Mouse (Mus musculus): ENCODE data around the gene Rnf10. TPM values are rescaled to one million over a fixed set of nuclear protein-coding genes. Genes with fewer than 3 reads are reported as not detected.
"Not testable (repeated sequence)": the region's sequence is repeated elsewhere in the genome, so short reads cannot be mapped to it uniquely, and the experiment has no call there.

Gene Rnf10
- polyA plus RNA-seq, 1 experiment: 240 TPM

- Histone ChIP-seq H3K4me3 (ENCODE audit: control insufficient read depth, low read depth, low read length) (peak overlapping the region; percentile 85), H3K27ac (ENCODE audit: control insufficient read depth, insufficient read depth, low read depth, low read length) (peak overlapping the region; percentile 76), H3K36me3 (ENCODE audit: control insufficient read depth, insufficient read depth, low read length) (no peaks in the 10 kb centered on the region; the same call in 1 of the 2 replicates), H3K27me3 (ENCODE audit: control insufficient read depth, insufficient read depth, low read length) (no peaks in the 10 kb centered on the region), H3K4me1 (ENCODE audit: control insufficient read depth, insufficient read depth, low read length) (no peaks in the 10 kb centered on the region; the same call in none of the 2 replicates)
- no peak for TF ChIP-seq CTCF (IDR thresholded peaks at IDR 0.05; ENCODE audit: control insufficient read depth, insufficient read depth, insufficient replicate concordance, low read depth, low read length)
- no peak for TF ChIP-seq POLR2A (IDR thresholded peaks at IDR 0.05; ENCODE audit: control insufficient read depth, low read depth, low read length)
Measured at GRCm38 (mm10) chr5:115312354-115312753, 39.7 kb upstream of the Rnf10 start.

- peak overlapping the region; percentile 82 for H3K4me3 ChIP-seq (ENCODE audit: control insufficient read depth, low read depth, low read length)
- not testable (repeated sequence) for H3K27ac ChIP-seq (ENCODE audit: control insufficient read depth, insufficient read depth, low read depth, low read length); H3K27me3 ChIP-seq (ENCODE audit: control insufficient read depth, insufficient read depth, low read length)
Measured at GRCm38 (mm10) chr5:115302190-115302589, 29.5 kb upstream of the Rnf10 start.

GRCm38 (mm10) chr5:115301615-115302014 is 28.9 kb upstream of the Rnf10 start:
- H3K4me1 ChIP-seq (ENCODE audit: control insufficient read depth, insufficient read depth, low read length): peaks cover 9% of the 10 kb centered on the region
- peaks cover 8% of the 10 kb centered on the region for H3K36me3 ChIP-seq (ENCODE audit: control insufficient read depth, insufficient read depth, low read length)
- peak overlapping the region; percentile 100 for H3K4me3 ChIP-seq (ENCODE audit: control insufficient read depth, low read depth, low read length)
- no peaks in the 10 kb centered on the region for H3K27me3 ChIP-seq (ENCODE audit: control insufficient read depth, insufficient read depth, low read length)
- peak overlapping the region; percentile 73 for H3K27ac ChIP-seq (ENCODE audit: control insufficient read depth, insufficient read depth, low read depth, low read length)
- TF ChIP-seq POLR2A (IDR thresholded peaks at IDR 0.05; ENCODE audit: control insufficient read depth, low read depth, low read length) (no peak), CTCF (IDR thresholded peaks at IDR 0.05; ENCODE audit: control insufficient read depth, insufficient read depth, insufficient replicate concordance, low read depth, low read length) (no peak)

More at GRCm38 (mm10) chr5:115302190-115302589, 29.5 kb upstream of the Rnf10 start:
- not testable (repeated sequence) for H3K4me1 ChIP-seq (ENCODE audit: control insufficient read depth, insufficient read depth, low read length); H3K36me3 ChIP-seq (ENCODE audit: control insufficient read depth, insufficient read depth, low read length)

- peaks cover 8% of the 10 kb centered on the region for H3K36me3 ChIP-seq (ENCODE audit: control insufficient read depth, insufficient read depth, low read length)
- H3K4me3 ChIP-seq (ENCODE audit: control insufficient read depth, low read depth, low read length): peak within 1 kb of the TSS; percentile 100
- no peaks in the 10 kb centered on the region for H3K27me3 ChIP-seq (ENCODE audit: control insufficient read depth, insufficient read depth, low read length)
- TF ChIP-seq CTCF (IDR thresholded peaks at IDR 0.05; ENCODE audit: control insufficient read depth, insufficient read depth, insufficient replicate concordance, low read depth, low read length): peak; percentile 28; the same call in 1 of the 2 replicates
- TF ChIP-seq POLR2A (IDR thresholded peaks at IDR 0.05; ENCODE audit: control insufficient read depth, low read depth, low read length): peak; percentile 84
- H3K27ac ChIP-seq (ENCODE audit: control insufficient read depth, insufficient read depth, low read depth, low read length): peak within 1 kb of the TSS; percentile 97
- H3K4me1 ChIP-seq (ENCODE audit: control insufficient read depth, insufficient read depth, low read length): peaks cover 9% of the 10 kb centered on the region
Measured at GRCm38 (mm10) chr5:115300792-115301614, 28.3 kb upstream of the Rnf10 start, which contains the start of gene Dynll1. Gene Dynll1, minus strand, starts transcription at chr5:115300999.

GRCm38 (mm10) chr5:115300035-115300744 is 27.5 kb upstream of the Rnf10 start:
- Histone ChIP-seq H3K27ac (ENCODE audit: control insufficient read depth, insufficient read depth, low read depth, low read length) (peak overlapping the region; percentile 97), H3K36me3 (ENCODE audit: control insufficient read depth, insufficient read depth, low read length) (peaks cover 8% of the 10 kb centered on the region), H3K4me3 (ENCODE audit: control insufficient read depth, low read depth, low read length) (peak overlapping the region; percentile 100), H3K27me3 (ENCODE audit: control insufficient read depth, insufficient read depth, low read length) (no peaks in the 10 kb centered on the region), H3K4me1 (ENCODE audit: control insufficient read depth, insufficient read depth, low read length) (peaks cover 9% of the 10 kb centered on the region)
- no peak for TF ChIP-seq POLR2A (IDR thresholded peaks at IDR 0.05; ENCODE audit: control insufficient read depth, low read depth, low read length)
- TF ChIP-seq CTCF (IDR thresholded peaks at IDR 0.05; ENCODE audit: control insufficient read depth, insufficient read depth, insufficient replicate concordance, low read depth, low read length): no peak

- Histone ChIP-seq H3K4me1 (ENCODE audit: control insufficient read depth, insufficient read depth, low read length) (peaks cover 5% of the 10 kb centered on the region), H3K27ac (ENCODE audit: control insufficient read depth, insufficient read depth, low read depth, low read length) (no peak overlapping the region), H3K36me3 (ENCODE audit: control insufficient read depth, insufficient read depth, low read length) (peaks cover 6% of the 10 kb centered on the region), H3K4me3 (ENCODE audit: control insufficient read depth, low read depth, low read length) (no peak overlapping the region), H3K27me3 (ENCODE audit: control insufficient read depth, insufficient read depth, low read length) (no peaks in the 10 kb centered on the region)
- TF ChIP-seq CTCF (IDR thresholded peaks at IDR 0.05; ENCODE audit: control insufficient read depth, insufficient read depth, insufficient replicate concordance, low read depth, low read length) (no peak), POLR2A (IDR thresholded peaks at IDR 0.05; ENCODE audit: control insufficient read depth, low read depth, low read length) (no peak)
Measured at GRCm38 (mm10) chr5:115296347-115296746, 23.6 kb upstream of the Rnf10 start.

- peaks cover 5% of the 10 kb centered on the region for H3K36me3 ChIP-seq (ENCODE audit: control insufficient read depth, insufficient read depth, low read length)
- TF ChIP-seq CTCF (IDR thresholded peaks at IDR 0.05; ENCODE audit: control insufficient read depth, insufficient read depth, insufficient replicate concordance, low read depth, low read length) (0 out of 2 replicates have a peak, but pooled peaks have one; percentile 23), POLR2A (IDR thresholded peaks at IDR 0.05; ENCODE audit: control insufficient read depth, low read depth, low read length) (no peak)
- H3K27me3 ChIP-seq (ENCODE audit: control insufficient read depth, insufficient read depth, low read length): no peaks in the 10 kb centered on the region
- no peaks in the 10 kb centered on the region; the same call in 1 of the 2 replicates for H3K4me1 ChIP-seq (ENCODE audit: control insufficient read depth, insufficient read depth, low read length)
- H3K27ac ChIP-seq (ENCODE audit: control insufficient read depth, insufficient read depth, low read depth, low read length): no peak overlapping the region
- no peak overlapping the region for H3K4me3 ChIP-seq (ENCODE audit: control insufficient read depth, low read depth, low read length)
Measured at GRCm38 (mm10) chr5:115294173-115294572, 21.5 kb upstream of the Rnf10 start.
